Mouse (Mus musculus): ENCODE results near the gene Tlx2. TPM values are rescaled to one million over a fixed set of nuclear protein-coding genes. Genes with fewer than 3 reads are reported as not detected.

Gene Tlx2
- polyA plus RNA-seq, 1 experiment from 2014 or later: not detected

- Histone ChIP-seq H3K9ac (replicated peaks; ENCODE audit: low read depth) (no peak overlapping the region), H3K9me3 (ENCODE audit: low read length) (no peaks in the 10 kb centered on the region), H3K4me3 (ENCODE audit: low read depth, low read length) (0 out of 2 replicates have a peak overlapping the region, but pooled peaks have one; percentile 18), H3K4me1 (ENCODE audit: insufficient read depth, low read depth, low read length) (peaks cover 3% of the 10 kb centered on the region), H3K36me3 (ENCODE audit: insufficient read depth, low read length) (no peaks in the 10 kb centered on the region), H3K27ac (ENCODE audit: low read length) (no peak overlapping the region), H3K27me3 (replicated peaks; ENCODE audit: insufficient read depth, low read length) (no peaks in the 10 kb centered on the region), H3K4me2 (replicated peaks; ENCODE audit: low read depth, low read length) (peak overlapping the region; percentile 49)
- TF ChIP-seq EP300 (IDR thresholded peaks at IDR 0.05) (no peak), CTCF (IDR thresholded peaks at IDR 0.05) (no peak)
- DNase-seq (ENCODE audit: low spot score) (peak; percentile 91), ATAC-seq (peak; percentile 82)
- WGBS: 17% methylated on average over 24 of the region's 24 CpGs
Observed at GRCm38 (mm10) chr6:83038496-83039012, 31.5 kb downstream of the Tlx2 start.

GRCm38 (mm10) chr6:83037188-83037587 is 32.9 kb downstream of the Tlx2 start:
- no peaks in the 10 kb centered on the region for H3K27me3 ChIP-seq (replicated peaks; ENCODE audit: insufficient read depth, low read length)
- TF ChIP-seq EP300 (IDR thresholded peaks at IDR 0.05) (no peak), CTCF (IDR thresholded peaks at IDR 0.05) (no peak)
- no peaks in the 10 kb centered on the region for H3K9me3 ChIP-seq (ENCODE audit: low read length)
- no peak overlapping the region for H3K4me3 ChIP-seq (ENCODE audit: low read depth, low read length)
- no peak overlapping the region for H3K27ac ChIP-seq (ENCODE audit: low read length)
- ATAC-seq (no peak), DNase-seq (ENCODE audit: low spot score) (no peak)
- WGBS: 60% methylated on average over 8 of the region's 8 CpGs
- no peaks in the 10 kb centered on the region for H3K36me3 ChIP-seq (ENCODE audit: insufficient read depth, low read length)
- no peak overlapping the region for H3K4me2 ChIP-seq (replicated peaks; ENCODE audit: low read depth, low read length)
- no peak overlapping the region for H3K9ac ChIP-seq (replicated peaks; ENCODE audit: low read depth)
- H3K4me1 ChIP-seq (ENCODE audit: insufficient read depth, low read depth, low read length): peaks cover 7% of the 10 kb centered on the region

GRCm38 (mm10) chr6:83034463-83035055 is 35.5 kb downstream of the Tlx2 start:
- Histone ChIP-seq H3K4me2 (replicated peaks; ENCODE audit: low read depth, low read length) (peak overlapping the region; percentile 84), H3K27ac (ENCODE audit: low read length) (0 out of 2 replicates have a peak overlapping the region, but pooled peaks have one; percentile 83), H3K4me1 (ENCODE audit: insufficient read depth, low read depth, low read length) (peaks cover 8% of the 10 kb centered on the region), H3K9me3 (ENCODE audit: low read length) (no peaks in the 10 kb centered on the region), H3K4me3 (ENCODE audit: low read depth, low read length) (peak overlapping the region; percentile 57), H3K36me3 (ENCODE audit: insufficient read depth, low read length) (no peaks in the 10 kb centered on the region), H3K9ac (replicated peaks; ENCODE audit: low read depth) (no peak overlapping the region), H3K27me3 (replicated peaks; ENCODE audit: insufficient read depth, low read length) (no peaks in the 10 kb centered on the region)
- DNase-seq (ENCODE audit: low spot score) (no peak), ATAC-seq (no peak)
- TF ChIP-seq EP300 (IDR thresholded peaks at IDR 0.05): no peak
- WGBS: 10% methylated on average over 5 of the region's 5 CpGs

DNA sequence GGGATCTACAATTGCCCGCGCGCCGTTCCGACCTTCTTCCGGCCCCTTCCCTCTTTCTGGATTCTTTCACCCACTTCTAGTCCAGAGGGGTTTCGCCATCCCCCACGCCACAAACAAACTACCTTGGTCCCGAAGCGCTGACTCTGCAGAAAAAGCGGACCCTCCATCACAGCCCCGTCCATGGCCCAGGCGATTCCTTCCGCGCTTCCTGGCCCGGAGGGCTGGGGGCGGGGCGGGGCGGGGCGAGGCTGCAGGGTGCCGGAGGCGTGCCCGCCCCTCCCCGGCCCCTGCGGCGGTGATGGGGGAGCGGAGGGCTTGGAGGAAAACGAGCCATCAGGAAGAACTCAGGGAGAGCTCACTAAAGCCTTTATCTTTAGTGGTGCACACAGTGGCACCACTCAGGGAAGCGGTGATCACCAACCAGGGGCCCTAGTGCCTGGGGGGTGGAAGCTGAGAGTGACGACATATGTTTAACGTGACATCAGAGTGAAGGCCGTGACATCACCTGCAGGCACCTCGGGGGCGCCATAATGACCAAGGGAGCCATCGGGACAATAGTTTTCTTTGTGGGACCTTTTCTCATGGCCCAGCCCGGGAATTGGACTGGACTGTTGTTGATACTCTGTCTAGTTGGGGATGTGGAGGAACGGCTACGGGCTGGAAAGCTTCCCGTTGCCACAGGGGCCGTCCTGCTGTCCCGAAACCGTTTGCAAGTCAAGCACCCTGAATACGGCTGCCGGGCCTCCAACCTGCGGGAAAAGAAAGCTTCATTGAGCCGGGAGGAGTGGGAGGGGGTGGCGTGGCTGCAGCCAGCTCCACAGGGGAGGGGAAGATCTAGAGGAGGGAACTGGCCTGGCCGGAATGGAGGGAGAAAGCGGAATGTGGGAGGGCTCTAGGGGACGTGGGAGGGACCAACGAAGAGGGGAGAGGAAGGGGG is 36.6 kb downstream of the Tlx2 start, which contains the start of the genes Dok1 and Loxl3:
Dok1 (minus strand) TSS at position 223 of the 937 bp plus-strand sequence.
Loxl3 (plus strand) TSS at position 925 of the 937 bp plus-strand sequence.
- H3K4me2 ChIP-seq (replicated peaks; ENCODE audit: low read depth, low read length): peak within 1 kb of the TSS; percentile 84
- ATAC-seq (peak; percentile 90), DNase-seq (ENCODE audit: low spot score) (peak; percentile 89)
- TF ChIP-seq CTCF (IDR thresholded peaks at IDR 0.05) (no peak), EP300 (IDR thresholded peaks at IDR 0.05) (0 out of 2 replicates have a peak, but pooled peaks have one; percentile 24)
- H3K27ac ChIP-seq (ENCODE audit: low read length): peak within 1 kb of the TSS; percentile 83
- H3K9me3 ChIP-seq (ENCODE audit: low read length): no peaks in the 10 kb centered on the region
- peak within 1 kb of the TSS; percentile 51 for H3K9ac ChIP-seq (replicated peaks; ENCODE audit: low read depth)
- WGBS: 2% methylated on average over 50 of the region's 51 CpGs
- no peaks in the 10 kb centered on the region for H3K27me3 ChIP-seq (replicated peaks; ENCODE audit: insufficient read depth, low read length)
- peak within 1 kb of the TSS; percentile 57 for H3K4me3 ChIP-seq (ENCODE audit: low read depth, low read length)
- no peaks in the 10 kb centered on the region for H3K36me3 ChIP-seq (ENCODE audit: insufficient read depth, low read length)
- peaks cover 8% of the 10 kb centered on the region for H3K4me1 ChIP-seq (ENCODE audit: insufficient read depth, low read depth, low read length)

DNA sequence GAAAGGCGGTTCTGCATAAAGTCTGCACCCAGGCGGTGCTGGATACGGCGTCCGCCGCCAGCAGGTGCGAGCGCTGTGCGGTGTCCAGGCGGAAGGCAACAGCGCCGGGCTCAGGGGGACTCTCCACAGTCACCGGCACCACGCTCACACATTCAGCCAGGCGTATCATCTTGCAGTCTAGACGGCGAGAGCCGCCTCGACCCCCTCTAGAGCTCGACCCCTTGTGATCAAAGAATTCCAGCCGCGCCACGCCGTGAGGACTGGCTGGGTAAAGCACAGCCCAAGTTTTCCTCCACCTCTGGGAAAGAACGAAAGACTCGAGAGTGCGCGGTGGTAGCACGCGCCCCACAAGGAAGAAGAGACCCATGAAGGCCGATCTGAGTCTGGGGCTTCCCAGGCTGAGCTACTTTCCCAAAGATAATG is 37.3 kb downstream of the Tlx2 start:
- Histone ChIP-seq H3K9me3 (ENCODE audit: low read length) (no peaks in the 10 kb centered on the region), H3K27me3 (replicated peaks; ENCODE audit: insufficient read depth, low read length) (no peaks in the 10 kb centered on the region), H3K9ac (replicated peaks; ENCODE audit: low read depth) (peak overlapping the region; percentile 51), H3K4me1 (ENCODE audit: insufficient read depth, low read depth, low read length) (peaks cover 8% of the 10 kb centered on the region; the same call in 1 of the 2 replicates), H3K36me3 (ENCODE audit: insufficient read depth, low read length) (no peaks in the 10 kb centered on the region), H3K4me2 (replicated peaks; ENCODE audit: low read depth, low read length) (peak overlapping the region; percentile 84), H3K27ac (ENCODE audit: low read length) (peak overlapping the region; percentile 83), H3K4me3 (ENCODE audit: low read depth, low read length) (peak overlapping the region; percentile 57)
- 2% methylated on average over 31 of the region's 31 CpGs for WGBS
- ATAC-seq (peak; percentile 49), DNase-seq (ENCODE audit: low spot score) (peak; percentile 50)
- no peak for TF ChIP-seq EP300 (IDR thresholded peaks at IDR 0.05)
- TF ChIP-seq CTCF (IDR thresholded peaks at IDR 0.05): peak; percentile 41

Measured in lung, postnatal 0 days (tissue).